Mouse (Mus musculus): ENCODE results near the gene Ret.

DNA sequence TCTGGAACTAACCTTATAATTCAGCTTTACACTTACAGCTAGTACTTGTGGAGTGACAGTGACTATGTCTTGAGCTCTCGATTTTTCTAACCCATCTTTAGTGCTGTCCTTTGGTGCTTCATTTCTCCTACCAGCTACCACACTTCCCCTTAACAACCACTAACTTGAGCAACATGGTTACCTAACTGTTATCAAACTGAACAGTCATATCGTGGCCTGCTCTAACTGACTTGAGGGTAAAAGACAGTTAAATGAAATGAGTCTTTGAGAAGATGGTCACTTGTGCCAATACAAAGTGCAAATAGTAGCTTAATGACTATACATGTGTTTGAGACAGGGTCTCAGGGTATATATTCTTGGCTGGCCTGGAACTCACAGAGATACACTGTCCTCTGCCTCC lies 60.4 kb downstream of the Ret start:
- no peak for TF ChIP-seq CTCF (IDR thresholded peaks at IDR 0.05; ENCODE audit: low read depth)
- TF ChIP-seq EP300 (IDR thresholded peaks at IDR 0.05; ENCODE audit: low read depth): no peak

Data from liver, postnatal 0 days (tissue).